Mouse (Mus musculus) gastrocnemius, postnatal 36 days (tissue): ENCODE results near the gene Camk2n2. TPM values are rescaled to one million over a fixed set of nuclear protein-coding genes. Genes with fewer than 3 reads are reported as not detected.
"Not testable (repeated sequence)": the region's sequence is repeated elsewhere in the genome, so short reads cannot be mapped to it uniquely, and the experiment has no call there.

Source experiments
- DNase-seq, 2 experiments: peaks; one replicate each; pipeline ENCODE4 v3.0.0; 2022
- intact Hi-C: fragments of 180-260 bp; cut with DNase I; formaldehyde crosslinking; loops from one replicate; pipeline ENCODE4 v1.15.1; 2025
- long read RNA-seq, 2 experiments: library from polyadenylated mRNA; stranded (forward); transcript quantifications; one replicate each; pipeline ENCODE4 v2.0.0; 2021
- total RNA-seq, 2 experiments: library from RNA; stranded (reverse); gene quantifications; 2 replicates each; pipeline ENCODE4 v1.2.3; 2021

The Camk2n2 gene
- 1 to 10 TPM; 1.0 to 1.3 TPM for total RNA-seq
- long read RNA-seq, experiment 1, partial matches to known transcripts: 0 of 1 reads
- long read RNA-seq, experiment 1, other reads (novel, unspliced or antisense): 0 of 1 reads
- long read RNA-seq, experiment 2, partial matches to known transcripts: 0 of 2 reads
- long read RNA-seq, experiment 2, other reads (novel, unspliced or antisense): 0 of 2 reads

DNA sequence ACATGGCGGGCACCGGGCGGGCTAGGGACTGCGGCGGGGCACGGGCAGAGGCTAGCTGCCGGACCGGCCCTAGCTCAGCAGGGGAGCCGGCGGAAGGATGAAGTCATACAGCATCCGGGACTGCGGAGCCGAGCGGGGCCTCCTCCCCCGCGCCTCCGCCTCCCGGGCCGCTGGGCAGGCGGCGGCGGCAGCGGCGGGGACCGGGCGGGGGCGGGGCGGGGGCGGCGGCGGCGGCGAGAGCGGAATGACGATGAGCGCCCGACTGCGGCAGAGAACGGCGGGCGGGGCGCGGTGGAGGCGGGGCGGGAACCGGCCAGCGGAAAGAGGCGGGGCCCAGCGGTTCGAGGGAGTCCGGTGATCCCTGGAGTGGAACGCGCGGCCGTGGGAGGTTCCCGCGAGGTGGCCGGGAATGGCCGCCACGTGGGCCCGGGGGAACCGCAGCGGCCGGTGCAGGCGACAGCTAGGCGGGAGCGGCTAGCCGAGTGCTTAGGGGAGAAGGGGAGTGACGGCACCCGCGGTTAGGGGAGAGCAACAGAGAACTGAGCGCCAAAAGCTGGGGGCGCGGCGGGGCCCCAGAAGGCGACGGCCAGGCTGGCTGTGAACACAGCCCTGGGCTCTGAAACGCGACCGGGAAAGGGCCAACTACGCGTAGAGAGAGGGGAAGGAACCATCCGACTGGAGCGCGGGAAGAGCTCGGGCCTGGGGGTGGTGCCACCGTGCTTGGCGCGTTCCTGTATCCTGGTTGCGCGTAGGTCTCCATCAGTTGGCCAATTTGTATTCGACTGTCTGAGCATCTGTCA lies at the start of gene Camk2n2:
Camk2n2 (minus strand) TSS at position 97 of the 800 bp plus-strand sequence.
- intact Hi-C loops: no loop called here

DNA sequence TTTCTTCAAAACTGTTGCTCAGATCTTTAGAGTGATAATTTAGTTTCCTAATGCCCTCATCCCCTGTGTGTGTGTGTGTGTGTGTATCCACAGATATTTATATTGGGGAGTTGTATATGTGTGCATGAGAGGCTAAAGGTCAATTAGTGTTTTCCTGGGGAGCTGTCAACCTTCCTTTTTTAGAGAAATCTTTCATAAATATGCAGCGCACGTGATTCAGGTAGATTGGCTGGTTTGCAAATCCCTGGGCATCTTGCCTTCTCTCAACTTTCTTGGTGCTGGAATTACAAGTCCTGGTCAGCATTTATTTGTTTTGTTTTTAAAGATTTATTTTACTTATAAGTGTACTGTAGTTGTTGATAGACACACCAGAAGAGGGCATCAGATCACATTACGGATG lies 49.2 kb upstream of the Camk2n2 start:
- intact Hi-C loops: no loop called here
- DNase-seq: no peak

More for the DNA sequence above, at the start of gene Camk2n2:
- DNase-seq: peak; percentile 42

DNA sequence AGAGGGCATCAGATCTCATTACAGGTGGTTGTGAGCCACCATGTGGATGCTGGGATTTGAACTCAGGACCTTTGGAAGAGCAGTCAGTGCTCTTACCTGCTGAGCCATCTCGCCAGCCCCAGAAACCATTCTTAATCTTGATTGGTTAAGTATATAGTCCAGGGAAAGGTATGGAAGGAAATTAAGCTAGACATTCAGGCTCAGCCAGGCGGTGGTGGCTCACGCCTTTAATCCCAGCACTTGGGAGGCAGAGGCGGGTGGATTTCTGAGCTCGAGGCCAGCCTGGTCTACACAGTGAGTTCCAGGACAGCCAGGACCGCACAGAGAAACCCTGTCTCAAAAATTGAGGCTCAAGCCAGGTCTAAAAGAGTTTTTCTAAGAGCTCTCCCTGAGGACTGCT lies 46.9 kb upstream of the Camk2n2 start, which contains the start of gene Eif4g1:
Eif4g1 (plus strand) TSS at position 301 of the 400 bp plus-strand sequence.
- intact Hi-C loops, DNase-seq: not testable (repeated sequence)

DNA sequence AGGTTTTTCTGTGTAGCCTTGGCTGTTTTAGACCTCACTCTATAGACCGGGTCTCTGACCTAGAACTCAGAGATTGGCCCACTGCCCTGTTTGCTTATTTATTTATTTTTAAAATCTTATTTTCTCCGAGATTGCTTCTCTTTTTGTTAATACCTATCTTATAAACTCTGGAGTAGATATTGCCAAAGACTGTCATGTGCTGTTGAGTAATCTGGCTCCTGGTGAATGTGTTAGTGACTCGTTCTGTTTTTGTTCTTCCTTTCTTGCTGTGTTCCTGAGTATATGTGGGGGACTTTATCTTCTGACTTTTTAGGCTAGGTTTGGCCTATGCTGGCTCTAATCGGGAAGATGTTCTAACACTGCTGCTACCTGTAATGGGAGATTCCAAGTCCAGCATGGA lies 36.6 kb upstream of the Camk2n2 start:
- intact Hi-C loops: no loop called here
- no peak for DNase-seq

DNA sequence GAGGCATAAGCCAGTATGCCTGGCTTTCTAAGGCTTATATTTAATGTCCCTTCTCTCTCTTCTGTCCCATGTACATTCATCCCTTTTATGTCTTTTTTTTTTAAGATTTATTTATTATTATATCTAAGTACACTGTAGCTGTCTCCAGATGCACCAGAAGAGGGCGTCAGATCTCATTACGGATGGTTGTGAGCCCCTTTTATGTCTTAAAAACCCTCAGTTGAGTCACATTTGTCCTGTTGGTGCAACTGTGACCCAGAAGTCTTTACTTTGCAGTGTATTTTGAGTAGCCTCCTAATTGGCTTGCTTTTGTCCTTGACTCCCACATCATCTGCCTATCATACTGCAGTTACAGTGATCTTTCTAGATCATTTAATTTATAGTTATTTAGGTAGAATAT lies 32.2 kb upstream of the Camk2n2 start:
- intact Hi-C loops: no loop called here
- DNase-seq: no peak

DNA sequence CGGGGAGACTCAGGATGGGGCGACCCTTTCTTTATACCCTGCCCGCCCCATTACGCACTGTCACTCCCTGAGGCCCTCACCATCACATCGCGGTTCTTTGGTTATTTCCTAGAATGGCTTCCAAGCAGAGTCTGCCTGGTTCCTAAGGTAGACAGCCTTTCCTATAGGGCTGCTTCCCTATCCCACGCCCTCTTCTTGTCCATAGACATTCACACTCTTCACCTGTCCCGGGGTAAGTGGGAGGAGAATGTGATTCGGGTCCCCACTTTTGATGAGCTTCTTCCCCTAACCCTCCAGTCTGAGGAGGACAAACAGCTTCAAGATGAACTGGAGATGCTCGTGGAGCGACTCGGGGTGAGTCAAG lies 30.8 kb upstream of the Camk2n2 start:
- intact Hi-C loops: no loop called here

DNA sequence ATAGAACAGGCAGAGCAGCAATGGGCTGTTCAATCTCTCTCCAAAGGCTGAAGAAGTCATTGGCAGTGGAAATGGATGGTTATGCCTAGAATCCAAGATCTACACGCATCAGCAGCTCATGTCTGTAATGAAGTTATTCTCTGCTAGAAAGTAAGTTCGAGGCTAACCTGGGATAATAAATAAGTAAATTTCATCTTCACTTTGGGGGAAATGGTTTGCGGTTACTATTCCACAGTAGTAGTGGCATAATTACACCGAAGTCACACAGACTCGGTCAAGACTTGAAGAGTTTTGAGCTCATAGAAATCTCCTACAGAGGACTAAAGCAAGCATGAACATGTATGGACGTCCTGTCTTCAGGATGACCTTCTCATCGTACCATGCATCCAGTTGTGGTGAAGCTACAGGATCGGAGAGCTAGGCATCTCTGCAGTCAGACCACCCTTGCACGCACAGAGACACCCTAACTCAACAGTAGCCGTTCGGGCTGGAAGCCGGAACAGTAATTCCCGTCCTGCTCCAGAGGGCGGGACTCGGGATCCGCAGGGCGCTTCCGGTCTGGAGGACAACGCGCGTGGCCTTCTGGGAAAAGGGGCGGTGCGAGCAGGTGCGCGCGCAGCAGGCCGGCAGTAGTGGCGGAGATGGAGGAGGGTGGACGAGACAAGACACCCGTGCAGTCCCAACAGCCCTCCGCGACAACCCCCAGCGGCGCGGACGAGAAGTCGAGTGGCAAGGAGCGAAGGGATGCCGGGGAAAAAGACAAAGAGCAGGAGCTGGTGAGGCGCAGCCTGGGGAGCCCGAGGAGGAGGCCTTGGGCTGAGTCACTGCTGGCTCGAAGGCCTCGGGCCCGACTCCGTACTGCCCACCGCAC lies 30.2 kb upstream of the Camk2n2 start, which contains the start of gene Psmd2:
Psmd2 (plus strand) TSS at position 577 of the 871 bp plus-strand sequence.
- intact Hi-C loops: no loop called here

More for the DNA sequence above, 30.8 kb upstream of the Camk2n2 start:
- no peak for DNase-seq

DNA sequence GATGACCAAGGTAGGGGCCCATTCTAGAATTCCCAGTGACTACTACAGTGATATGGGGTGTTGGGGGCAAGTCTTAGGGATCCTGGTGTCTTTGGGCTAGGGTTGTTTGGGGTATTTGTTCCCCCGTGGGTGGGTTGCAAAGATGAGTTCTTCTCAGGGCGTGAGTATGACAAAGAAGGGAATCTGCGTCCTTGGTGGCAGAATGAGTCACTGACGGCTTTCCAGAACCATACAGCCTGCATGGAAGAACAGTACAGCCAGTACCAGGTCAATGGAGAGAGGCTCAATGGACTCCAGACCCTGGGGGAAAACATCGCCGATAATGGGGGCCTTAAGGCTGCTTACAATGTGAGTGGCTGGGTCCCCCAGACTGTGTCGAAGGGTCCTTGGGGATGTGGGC lies 22.8 kb upstream of the Camk2n2 start:
- DNase-seq: no peak
- intact Hi-C loops: loop anchor here (1.0 kb wide), 1 partner anchor 135 kb away; no protein-coding TSS in a partner anchor

More for the DNA sequence above, 30.2 kb upstream of the Camk2n2 start, which contains the start of gene Psmd2:
- DNase-seq: peak; percentile 95

DNA sequence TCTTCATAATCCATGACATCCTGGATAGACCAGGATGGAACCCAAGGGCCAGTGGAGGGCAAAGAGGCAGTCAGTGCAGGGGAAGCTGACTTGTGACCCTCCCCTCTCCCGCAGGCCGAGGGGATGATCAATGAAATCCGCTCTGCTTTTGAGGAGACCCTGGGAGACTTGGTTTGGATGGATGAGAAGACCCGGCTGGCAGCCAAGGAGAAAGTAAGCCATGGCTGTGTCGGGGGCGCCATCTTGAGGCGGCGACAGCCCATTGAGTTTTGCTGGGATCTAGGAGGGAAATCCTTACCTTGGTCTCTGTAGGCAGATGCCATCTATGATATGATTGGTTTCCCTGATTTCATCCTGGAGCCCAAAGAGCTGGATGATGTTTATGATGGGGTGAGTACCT lies 21.1 kb upstream of the Camk2n2 start:
- intact Hi-C loops: no loop called here
- DNase-seq: peak; percentile 60 to 68

DNA sequence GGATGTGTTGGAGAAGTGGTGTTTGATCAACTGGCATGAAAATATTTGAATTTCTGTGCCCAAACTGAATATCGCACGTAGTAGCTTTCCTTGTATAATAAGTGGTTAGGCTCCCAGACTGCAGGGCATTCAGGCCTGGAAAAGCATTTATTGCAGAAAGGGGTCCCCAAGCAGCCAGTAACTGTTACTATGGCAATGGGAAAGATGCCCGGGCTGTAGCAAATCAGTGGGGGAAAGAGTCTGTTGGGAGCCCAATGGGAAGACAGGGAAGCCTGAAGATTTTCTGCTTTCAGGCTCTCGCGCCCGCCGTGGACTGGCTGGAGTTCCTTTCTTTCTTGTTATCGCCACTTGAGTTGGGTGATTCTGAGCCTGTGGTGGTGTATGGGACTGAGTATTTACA lies 17.3 kb upstream of the Camk2n2 start:
- intact Hi-C loops: no loop called here
- DNase-seq: no peak

DNA sequence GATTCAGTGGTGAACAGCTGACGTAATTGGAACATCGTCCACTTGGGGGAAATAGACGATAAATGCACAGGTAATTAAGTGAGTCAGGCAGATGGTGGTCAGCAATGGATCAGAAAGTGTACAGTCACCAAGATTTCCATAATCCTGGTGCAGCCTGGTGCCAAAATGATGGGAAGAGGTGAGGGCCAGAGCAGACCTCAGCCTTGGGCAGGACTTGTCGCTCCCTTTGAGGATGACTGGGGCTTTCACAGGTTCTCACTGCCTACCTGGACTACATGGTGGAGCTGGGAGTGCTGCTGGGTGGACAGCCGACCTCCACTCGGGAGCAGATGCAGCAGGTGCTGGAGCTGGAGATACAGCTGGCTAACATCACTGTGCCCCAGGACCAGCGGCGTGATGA lies 16.3 kb upstream of the Camk2n2 start:
- no peak for DNase-seq
- intact Hi-C loops: no loop called here

DNA sequence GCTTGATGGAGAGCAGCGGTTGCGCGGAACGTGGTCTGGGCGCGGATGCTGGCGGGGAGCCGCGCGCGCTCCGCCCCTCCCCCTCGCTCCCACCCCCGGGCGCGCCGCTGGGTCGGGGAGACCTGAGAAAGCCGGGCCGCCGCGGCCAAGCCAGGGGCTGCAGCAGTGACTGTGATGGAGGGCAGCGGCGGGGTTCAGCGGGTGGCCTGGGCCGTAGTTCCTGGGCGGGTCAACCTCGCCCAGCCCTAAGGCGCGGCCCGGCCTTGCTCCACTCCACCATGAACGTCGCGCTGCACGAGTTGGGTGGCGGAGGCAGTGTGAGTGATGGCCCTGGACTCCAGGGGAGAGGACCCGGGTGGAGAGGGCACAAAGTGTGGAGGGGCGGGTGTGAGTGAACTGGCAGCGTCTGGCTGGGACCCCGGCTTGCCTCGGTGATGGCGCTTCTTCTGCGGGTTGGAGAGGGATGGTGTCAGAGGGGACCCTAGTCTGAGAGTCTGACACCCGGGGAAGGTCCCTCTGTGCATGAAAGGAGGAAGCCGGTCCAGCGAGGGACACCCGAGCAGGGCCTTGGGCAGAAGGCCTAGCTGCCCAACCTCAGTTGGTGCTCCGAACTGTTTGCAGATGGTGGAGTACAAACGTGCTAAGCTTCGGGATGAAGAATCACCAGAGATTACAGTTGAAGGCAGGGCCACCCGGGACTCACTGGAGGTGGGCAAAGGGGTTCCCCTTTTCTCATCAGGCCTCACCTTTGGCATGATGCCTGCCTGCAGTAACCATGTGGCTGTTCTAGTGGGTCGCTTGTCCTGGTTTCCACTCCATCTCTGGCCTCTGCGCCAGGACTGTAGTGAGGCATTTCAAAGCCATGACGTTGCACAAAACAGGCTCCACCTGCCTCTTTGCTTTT lies 8.9 kb upstream of the Camk2n2 start, which contains the start of gene Ece2:
Ece2 (plus strand) TSS at position 98 of the 904 bp plus-strand sequence.
- DNase-seq: no peak
- intact Hi-C loops: no loop called here

DNA sequence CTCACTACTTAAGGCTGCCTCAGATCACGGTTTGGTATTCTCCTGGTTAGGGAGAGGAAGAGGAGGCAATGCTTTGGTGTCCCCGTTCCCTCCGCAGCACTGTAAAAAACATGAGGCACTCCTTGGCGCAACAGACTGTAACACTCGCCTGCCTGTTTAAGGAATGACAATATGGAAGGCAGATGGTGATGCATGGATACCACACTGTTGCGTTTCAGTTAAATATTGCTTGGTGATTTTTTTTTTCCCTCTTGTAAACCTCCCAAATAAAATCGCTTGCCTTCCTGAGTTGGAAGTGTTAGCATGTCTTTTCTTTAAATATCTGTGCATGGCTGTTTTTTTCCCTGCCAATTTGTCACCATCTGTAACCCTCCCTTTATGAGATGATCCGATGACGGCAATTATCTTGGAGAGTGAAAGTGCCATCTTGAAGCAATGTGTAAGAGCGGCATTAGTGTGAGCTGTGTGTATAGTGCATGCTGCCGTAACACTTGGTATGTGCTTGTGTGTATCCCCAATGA lies 7.8 kb upstream of the Camk2n2 start:
- DNase-seq: no peak
- intact Hi-C loops: no loop called here

DNA sequence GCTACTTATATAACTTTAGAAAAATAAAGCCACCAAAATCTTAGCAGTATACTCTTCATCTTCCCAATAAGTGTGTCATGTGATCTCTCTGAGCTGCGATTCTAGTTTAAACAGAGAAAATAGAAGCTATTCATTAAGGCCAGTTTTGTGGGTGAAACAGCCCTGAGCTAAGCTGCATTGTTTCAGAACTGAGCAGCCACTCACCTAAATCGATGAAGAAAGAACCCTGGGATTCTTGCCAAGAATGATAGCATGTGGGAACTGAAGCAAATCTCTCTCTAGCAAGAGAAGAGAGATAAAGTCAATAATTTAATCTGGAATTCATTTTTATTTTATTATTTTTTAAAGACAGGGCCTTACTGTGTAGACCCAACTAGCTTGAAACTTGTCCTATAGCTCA lies 2.1 kb upstream of the Camk2n2 start:
- intact Hi-C loops: no loop called here

DNA sequence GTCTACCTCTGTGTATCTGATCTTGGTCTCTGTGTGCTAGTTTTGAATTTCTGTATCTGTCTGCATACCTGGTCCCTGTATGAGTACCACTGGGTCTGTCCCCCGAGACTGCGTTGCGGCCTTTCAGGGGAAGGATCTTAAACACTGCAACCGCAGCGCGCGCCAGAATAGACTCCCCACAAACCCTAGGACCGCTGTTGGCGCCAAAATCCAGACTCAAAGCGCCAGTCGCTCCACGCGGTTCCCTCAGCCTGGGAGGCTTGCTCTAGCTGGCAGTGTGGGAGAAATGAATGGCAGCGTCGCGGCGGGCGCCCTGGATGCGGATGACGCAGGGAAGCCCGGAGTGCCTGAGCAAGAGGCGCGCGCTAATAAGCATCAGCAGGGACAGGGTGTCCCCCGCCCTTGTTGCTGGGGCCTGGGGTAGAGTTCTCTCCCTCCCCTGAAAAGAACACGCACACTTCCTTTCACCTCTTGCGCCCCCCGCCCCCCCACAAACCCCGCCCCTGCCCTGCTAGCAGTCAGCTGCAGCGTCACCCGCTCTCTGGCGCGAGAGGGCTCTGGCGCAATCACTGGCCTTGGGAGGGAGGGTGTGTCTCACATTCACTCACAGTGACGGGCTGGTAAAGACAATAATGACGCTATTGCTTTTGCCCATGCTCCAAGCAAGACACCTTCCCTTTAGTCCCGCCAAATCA lies 1.1 kb upstream of the Camk2n2 start:
- DNase-seq: peak in 1 of 2 experiments; percentile 55
- intact Hi-C loops: no loop called here

More for the DNA sequence above, 2.1 kb upstream of the Camk2n2 start:
- no peak for DNase-seq

DNA sequence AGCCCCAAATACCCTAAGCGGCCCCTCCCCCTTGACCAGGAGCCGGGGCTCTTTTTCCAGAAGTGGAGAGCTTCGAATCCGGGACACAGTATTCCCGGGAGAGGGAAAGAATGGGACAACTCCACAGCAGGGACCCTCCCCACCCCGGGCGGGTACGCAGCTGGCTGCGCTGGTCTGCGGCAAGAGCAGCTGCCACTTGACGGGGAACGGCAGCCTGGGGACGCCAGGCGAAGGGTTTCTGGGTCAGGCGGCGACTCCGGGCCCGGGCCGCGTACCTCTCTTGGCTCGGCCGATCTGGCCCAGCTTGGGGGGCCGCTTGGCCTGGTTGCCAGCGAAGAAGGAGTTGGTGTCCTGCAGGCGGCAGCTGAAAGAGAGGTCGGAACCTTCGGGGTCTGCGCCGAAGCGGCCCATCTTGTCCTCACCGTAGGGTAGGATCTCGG lies 316 bp downstream of the Camk2n2 start:
- intact Hi-C loops: no loop called here
- no peak for DNase-seq

DNA sequence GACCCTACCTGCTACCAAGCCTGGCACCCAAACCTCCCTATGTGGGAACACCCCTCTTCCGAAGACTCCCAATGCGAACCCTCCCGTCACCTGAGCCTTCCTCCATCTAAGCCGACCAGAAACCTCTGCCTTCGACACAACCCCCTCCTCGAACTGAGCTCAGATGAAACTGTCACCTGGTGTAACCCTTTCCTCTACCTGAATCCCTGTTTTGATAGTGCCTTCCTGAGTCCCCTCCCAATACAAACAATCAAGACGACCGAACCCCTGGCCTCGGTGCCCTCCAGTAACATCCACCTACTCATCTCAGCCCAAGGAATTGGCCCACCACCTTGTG lies 720 bp downstream of the Camk2n2 start:
- intact Hi-C loops: no loop called here
- DNase-seq: no peak

DNA sequence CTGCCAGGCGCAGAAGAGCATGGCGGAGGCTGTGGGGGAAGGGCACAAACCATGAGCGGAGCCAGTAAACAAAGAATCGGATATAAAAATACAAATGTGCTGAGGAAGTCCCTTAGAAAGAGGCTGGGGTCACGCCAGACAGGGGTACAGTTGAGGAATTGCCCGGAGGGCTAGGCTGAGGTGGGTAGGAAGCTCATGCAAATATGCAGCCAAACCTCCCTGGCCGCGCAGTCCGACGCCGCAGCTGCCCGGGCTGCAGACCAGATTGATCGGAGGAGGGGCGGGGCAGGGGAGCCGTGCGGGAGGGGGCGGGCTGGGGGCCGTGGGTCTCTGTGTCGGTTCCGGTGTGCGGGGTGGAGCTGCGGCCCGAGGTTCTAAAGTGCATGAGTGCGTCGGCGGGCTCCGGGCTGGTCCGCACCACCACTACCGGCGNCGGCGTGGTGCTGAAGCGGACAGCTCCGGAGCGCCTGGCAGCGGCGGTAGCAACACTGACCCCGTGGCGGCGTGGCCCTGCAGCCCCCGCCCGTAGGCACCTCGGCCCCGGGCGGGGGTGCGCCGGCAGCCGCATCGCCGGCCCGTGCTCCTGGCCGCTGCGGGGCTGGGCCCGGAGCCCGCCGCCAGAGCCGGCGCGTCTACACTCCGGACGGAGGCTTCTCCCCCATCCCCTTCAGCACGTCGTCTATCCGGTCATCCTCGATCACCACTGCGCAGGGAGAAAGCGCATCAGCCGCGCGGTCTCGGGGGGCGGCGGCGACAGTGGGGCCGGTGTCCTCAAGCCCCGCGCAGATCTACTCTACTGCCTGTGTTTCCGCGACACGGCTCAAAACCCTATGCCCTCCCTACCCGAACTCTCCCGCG lies 1.3 kb downstream of the Camk2n2 start:
- intact Hi-C loops: no loop called here
- DNase-seq: no peak
